Mouse (Mus musculus): ENCODE measurements around the gene Nrde2. TPM values are rescaled to one million over a fixed set of nuclear protein-coding genes. Genes with fewer than 3 reads are reported as not detected.

Nrde2 gene
- polyA plus RNA-seq, 1 experiment from 2014 or later: 16.2 TPM

Other genes with a start within 250 kb of the Nrde2 start
- gene Kcnk13, start 195.2 kb downstream of the Nrde2 start, polyA plus RNA-seq (2016; fragmentation: Nextera tagmentation; extraction: Ambion mirVana): 0.09 and 0.16 TPM in 2 replicates
- 392 and 405 TPM in 2 replicates for gene Psmc1, start 49.5 kb downstream of the Nrde2 start, polyA plus RNA-seq (2016; fragmentation: Nextera tagmentation; extraction: Ambion mirVana)
- gene Calm1, start 39.8 kb upstream of the Nrde2 start, polyA plus RNA-seq (2016; fragmentation: Nextera tagmentation; extraction: Ambion mirVana): 1,151 and 1,166 TPM in 2 replicates